Mouse (Mus musculus): ENCODE results near the gene Capn11. TPM values are rescaled to one million over a fixed set of nuclear protein-coding genes. Genes with fewer than 3 reads are reported as not detected.

Capn11 gene
- under 1 TPM; 0.21 to 0.66 TPM for total RNA-seq (2021)
- long read RNA-seq, experiment 1 = 0 reads
- long read RNA-seq, experiment 2 = 0 reads

GRCm38 (mm10) chr17:45659225-45659624, at the start of gene Capn11:
Gene Capn11, minus strand, starts transcription at chr17:45659325.
- DNase-seq (ENCODE audit: low spot score) = no peak

- peak; percentile 67 for DNase-seq (ENCODE audit: low spot score)
Observed at GRCm38 (mm10) chr17:45708179-45708578, 49.1 kb upstream of the Capn11 start.

GRCm38 (mm10) chr17:45707376-45707775, 48.3 kb upstream of the Capn11 start:
- DNase-seq (ENCODE audit: low spot score) = no peak

GRCm38 (mm10) chr17:45706796-45707195, 47.7 kb upstream of the Capn11 start:
- no peak for DNase-seq (ENCODE audit: low spot score)

- no peak for DNase-seq (ENCODE audit: low spot score)
Observed at GRCm38 (mm10) chr17:45703187-45703586, 44.1 kb upstream of the Capn11 start.

GRCm38 (mm10) chr17:45702254-45702653, 43.1 kb upstream of the Capn11 start:
- DNase-seq (ENCODE audit: low spot score) = no peak

- DNase-seq (ENCODE audit: low spot score) = no peak
Observed at GRCm38 (mm10) chr17:45701236-45701591, 42.1 kb upstream of the Capn11 start.

GRCm38 (mm10) chr17:45700496-45701235, 41.5 kb upstream of the Capn11 start:
- peak; percentile 85 for DNase-seq (ENCODE audit: low spot score)

GRCm38 (mm10) chr17:45699039-45699740, 40.1 kb upstream of the Capn11 start:
- DNase-seq (ENCODE audit: low spot score) = no peak

- DNase-seq (ENCODE audit: low spot score) = no peak
Observed at GRCm38 (mm10) chr17:45698368-45698767, 39.2 kb upstream of the Capn11 start.

GRCm38 (mm10) chr17:45696981-45697380, 37.9 kb upstream of the Capn11 start:
- no peak for DNase-seq (ENCODE audit: low spot score)

GRCm38 (mm10) chr17:45695227-45696120, 36.3 kb upstream of the Capn11 start:
- no peak for DNase-seq (ENCODE audit: low spot score)

GRCm38 (mm10) chr17:45693812-45694565, 34.9 kb upstream of the Capn11 start:
- peak; percentile 64 for DNase-seq (ENCODE audit: low spot score)

GRCm38 (mm10) chr17:45692159-45692558, 33.0 kb upstream of the Capn11 start:
- DNase-seq (ENCODE audit: low spot score) = no peak

GRCm38 (mm10) chr17:45690044-45690443, 30.9 kb upstream of the Capn11 start:
- no peak for DNase-seq (ENCODE audit: low spot score)

GRCm38 (mm10) chr17:45689120-45689519, 30.0 kb upstream of the Capn11 start:
- DNase-seq (ENCODE audit: low spot score) = no peak

- no peak for DNase-seq (ENCODE audit: low spot score)
Observed at GRCm38 (mm10) chr17:45686716-45687115, 27.6 kb upstream of the Capn11 start, which contains the start of gene Tmem63b. Gene Tmem63b, minus strand, starts transcription at chr17:45686905.

- DNase-seq (ENCODE audit: low spot score) = peak; percentile 88
Observed at GRCm38 (mm10) chr17:45686093-45686619, 27.0 kb upstream of the Capn11 start, which contains the start of gene Mrpl14. Gene Mrpl14, plus strand, starts transcription at chr17:45686322.

- DNase-seq (ENCODE audit: low spot score) = peak; percentile 36
Observed at GRCm38 (mm10) chr17:45685171-45686092, 26.3 kb upstream of the Capn11 start.
